Mouse (Mus musculus): ENCODE results near the gene Nipsnap2. TPM values are rescaled to one million over a fixed set of nuclear protein-coding genes. Genes with fewer than 3 reads are reported as not detected.
"Not testable (repeated sequence)": the region's sequence is repeated elsewhere in the genome, so short reads cannot be mapped to it uniquely, and the experiment has no call there.

Gene Nipsnap2
- polyA plus RNA-seq, 1 experiment, result not detected

DNA sequence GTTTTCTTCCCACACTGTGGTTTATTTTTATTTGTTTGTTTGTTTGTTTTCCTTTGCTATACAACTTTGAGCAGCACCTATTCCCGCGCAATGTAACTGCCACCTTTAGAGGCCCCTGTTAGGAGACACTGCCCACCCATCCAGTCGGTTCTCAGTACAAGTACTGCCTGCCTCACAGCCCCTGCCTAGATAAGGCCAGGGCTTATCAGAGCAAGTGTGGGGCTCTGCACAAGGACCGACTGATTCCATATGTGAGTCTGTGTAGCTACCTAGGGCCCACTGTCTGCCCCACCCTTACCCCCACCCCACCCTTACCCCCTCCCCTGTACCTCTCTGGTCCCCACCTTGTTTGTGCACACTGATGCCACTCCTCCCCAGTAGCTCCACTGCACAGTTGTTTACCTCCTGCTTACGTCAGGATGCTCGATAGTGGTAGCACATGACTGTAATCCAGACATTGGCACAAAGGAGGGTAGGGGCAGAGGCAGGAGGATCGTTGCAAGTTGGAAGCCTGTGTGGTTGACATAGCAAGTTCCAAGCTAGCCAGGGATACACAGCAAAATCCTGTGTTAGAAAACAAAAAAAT, 18.1 kb downstream of the Nipsnap2 start:
- WGBS, result 83% methylated on average over 7 of the region's 7 CpGs
- no peak overlapping the region for H3K4me3 ChIP-seq (ENCODE audit: insufficient read depth, low read depth, low read length)
- no peak for TF ChIP-seq POLR2A (IDR thresholded peaks at IDR 0.05; ENCODE audit: insufficient read depth, low read depth, low read length)
- TF ChIP-seq CTCF (IDR thresholded peaks at IDR 0.05; ENCODE audit: insufficient read depth, low read depth, low read length), result no peak
- H3K4me1 ChIP-seq (ENCODE audit: control insufficient read depth, insufficient read depth, low read length), result no peaks in the 10 kb centered on the region
- no peak overlapping the region for H3K27ac ChIP-seq (ENCODE audit: insufficient read depth, low read depth, low read length)

- WGBS, result 79% methylated on average over 6 of the region's 6 CpGs
- H3K4me1 ChIP-seq (ENCODE audit: control insufficient read depth, insufficient read depth, low read length), result no peaks in the 10 kb centered on the region
- no peak overlapping the region for H3K4me3 ChIP-seq (ENCODE audit: insufficient read depth, low read depth, low read length)
- H3K27ac ChIP-seq (ENCODE audit: insufficient read depth, low read depth, low read length), result no peak overlapping the region
- TF ChIP-seq CTCF (IDR thresholded peaks at IDR 0.05; ENCODE audit: insufficient read depth, low read depth, low read length), result no peak
- no peak for TF ChIP-seq POLR2A (IDR thresholded peaks at IDR 0.05; ENCODE audit: insufficient read depth, low read depth, low read length)
Observed at GRCm38 (mm10) chr5:129744050-129744449, 19.2 kb downstream of the Nipsnap2 start.

DNA sequence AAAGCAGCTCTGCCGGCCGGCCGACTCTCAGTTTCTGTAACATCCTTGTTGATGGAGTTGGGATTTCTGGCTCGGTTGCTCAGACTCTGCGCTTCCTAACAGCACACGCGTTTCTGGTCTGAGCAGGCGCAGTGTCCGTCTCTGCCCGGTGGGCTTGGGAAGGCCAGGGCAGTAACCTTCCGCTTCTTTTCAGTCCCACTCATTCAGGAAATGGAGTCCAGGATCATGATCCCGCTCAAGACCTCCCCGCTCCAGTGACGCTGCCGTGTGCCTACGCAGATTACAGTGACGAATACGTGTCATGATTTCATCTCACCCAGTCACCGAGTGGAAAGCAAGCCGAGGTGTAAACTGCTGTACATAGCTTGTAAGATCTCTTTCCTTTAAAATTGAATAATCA, 32.0 kb downstream of the Nipsnap2 start:
- 94% methylated on average over 20 of the region's 20 CpGs for WGBS
- Histone ChIP-seq H3K4me1 (ENCODE audit: control insufficient read depth, insufficient read depth, low read length) (no peaks in the 10 kb centered on the region), H3K27ac (ENCODE audit: insufficient read depth, low read depth, low read length) (no peak overlapping the region), H3K4me3 (ENCODE audit: insufficient read depth, low read depth, low read length) (no peak overlapping the region)
- TF ChIP-seq POLR2A (IDR thresholded peaks at IDR 0.05; ENCODE audit: insufficient read depth, low read depth, low read length), result no peak
- TF ChIP-seq CTCF (IDR thresholded peaks at IDR 0.05; ENCODE audit: insufficient read depth, low read depth, low read length), result no peak

- no peak overlapping the region for H3K27ac ChIP-seq (ENCODE audit: insufficient read depth, low read depth, low read length)
- TF ChIP-seq POLR2A (IDR thresholded peaks at IDR 0.05; ENCODE audit: insufficient read depth, low read depth, low read length), result no peak
- no peaks in the 10 kb centered on the region for H3K4me1 ChIP-seq (ENCODE audit: control insufficient read depth, insufficient read depth, low read length)
- WGBS, result 93% methylated on average over 13 of the region's 13 CpGs
- no peak overlapping the region for H3K4me3 ChIP-seq (ENCODE audit: insufficient read depth, low read depth, low read length)
Observed at GRCm38 (mm10) chr5:129759929-129760480, 35.1 kb downstream of the Nipsnap2 start.

DNA sequence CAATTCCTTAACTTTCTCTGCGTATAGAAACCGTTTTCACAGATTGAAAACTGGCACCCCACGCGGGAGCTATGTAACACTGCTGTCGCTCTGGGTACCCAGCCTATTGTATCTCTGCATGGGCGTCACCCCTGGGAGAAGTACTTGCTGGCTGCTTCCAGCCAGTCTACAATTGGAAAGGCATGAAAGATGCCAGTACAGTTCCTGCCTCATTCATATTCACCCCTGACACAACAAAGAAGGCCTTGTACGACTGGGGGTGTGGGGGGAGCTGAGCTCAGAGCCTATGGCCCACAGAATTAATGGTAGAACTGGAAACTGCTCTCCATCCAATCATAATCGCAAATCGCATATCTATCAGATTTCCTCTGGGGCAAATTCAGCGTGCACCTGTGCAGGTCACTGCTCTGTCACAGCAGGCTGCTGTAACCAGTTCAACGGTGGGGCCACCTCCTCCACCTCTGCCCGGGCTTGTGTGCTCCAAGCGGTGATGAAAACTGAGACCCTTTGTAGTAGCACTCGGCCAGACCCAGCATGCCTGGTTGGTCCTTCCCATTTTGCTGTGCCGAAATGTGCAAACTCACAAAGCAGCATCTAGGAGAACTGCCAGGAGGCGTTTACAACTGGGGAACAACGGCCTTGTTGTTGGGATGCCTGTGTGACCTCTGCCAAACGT, 37.1 kb downstream of the Nipsnap2 start:
- 36% methylated on average over 18 of the region's 18 CpGs for WGBS
- TF ChIP-seq CTCF (IDR thresholded peaks at IDR 0.05; ENCODE audit: insufficient read depth, low read depth, low read length) (no peak), POLR2A (IDR thresholded peaks at IDR 0.05; ENCODE audit: insufficient read depth, low read depth, low read length) (no peak)
- Histone ChIP-seq H3K4me3 (ENCODE audit: insufficient read depth, low read depth, low read length) (no peak overlapping the region), H3K4me1 (ENCODE audit: control insufficient read depth, insufficient read depth, low read length) (no peaks in the 10 kb centered on the region), H3K27ac (ENCODE audit: insufficient read depth, low read depth, low read length) (peak overlapping the region; percentile 39; the same call in 1 of the 2 replicates)

- no peak for TF ChIP-seq CTCF (IDR thresholded peaks at IDR 0.05; ENCODE audit: insufficient read depth, low read depth, low read length)
- TF ChIP-seq POLR2A (IDR thresholded peaks at IDR 0.05; ENCODE audit: insufficient read depth, low read depth, low read length), result no peak
- no peak overlapping the region for H3K4me3 ChIP-seq (ENCODE audit: insufficient read depth, low read depth, low read length)
Observed at GRCm38 (mm10) chr5:129770443-129771355, 45.8 kb downstream of the Nipsnap2 start.

GRCm38 (mm10) chr5:129772433-129772832, 47.6 kb downstream of the Nipsnap2 start:
- H3K27ac ChIP-seq (ENCODE audit: insufficient read depth, low read depth, low read length), result no peak overlapping the region
- 82% methylated on average over 10 of the region's 10 CpGs for WGBS
- H3K4me1 ChIP-seq (ENCODE audit: control insufficient read depth, insufficient read depth, low read length), result no peaks in the 10 kb centered on the region
- TF ChIP-seq CTCF (IDR thresholded peaks at IDR 0.05; ENCODE audit: insufficient read depth, low read depth, low read length) (no peak), POLR2A (IDR thresholded peaks at IDR 0.05; ENCODE audit: insufficient read depth, low read depth, low read length) (no peak)
- H3K4me3 ChIP-seq (ENCODE audit: insufficient read depth, low read depth, low read length), result no peak overlapping the region

More at GRCm38 (mm10) chr5:129770443-129771355, 45.8 kb downstream of the Nipsnap2 start:
- Histone ChIP-seq H3K27ac (ENCODE audit: insufficient read depth, low read depth, low read length) (no peak overlapping the region), H3K4me1 (ENCODE audit: control insufficient read depth, insufficient read depth, low read length) (no peaks in the 10 kb centered on the region)
- WGBS, result 86% methylated on average over 23 of the region's 23 CpGs

- 82% methylated on average over 4 of the region's 4 CpGs for WGBS
- not testable (repeated sequence) for H3K4me3 ChIP-seq (ENCODE audit: insufficient read depth, low read depth, low read length); H3K4me1 ChIP-seq (ENCODE audit: control insufficient read depth, insufficient read depth, low read length); H3K27ac ChIP-seq (ENCODE audit: insufficient read depth, low read depth, low read length)
Observed at GRCm38 (mm10) chr5:129773330-129773729, 48.5 kb downstream of the Nipsnap2 start.

GRCm38 (mm10) chr5:129774661-129775060, 49.8 kb downstream of the Nipsnap2 start:
- TF ChIP-seq POLR2A (IDR thresholded peaks at IDR 0.05; ENCODE audit: insufficient read depth, low read depth, low read length), result no peak
- H3K27ac ChIP-seq (ENCODE audit: insufficient read depth, low read depth, low read length), result no peak overlapping the region
- no peak overlapping the region for H3K4me3 ChIP-seq (ENCODE audit: insufficient read depth, low read depth, low read length)
- H3K4me1 ChIP-seq (ENCODE audit: control insufficient read depth, insufficient read depth, low read length), result peaks cover 5% of the 10 kb centered on the region
- 82% methylated on average over 3 of the region's 3 CpGs for WGBS
